Mouse (Mus musculus) mesoderm, embryonic 11.5 days (tissue): ENCODE results near the gene Btbd2.

Source experiments
- DNase-seq: peaks from one replicate; pipeline ENCODE4 v3.0.0-alpha.2; 2012; ENCODE audit warnings: low read depth, low spot score

Btbd2 gene

DNA sequence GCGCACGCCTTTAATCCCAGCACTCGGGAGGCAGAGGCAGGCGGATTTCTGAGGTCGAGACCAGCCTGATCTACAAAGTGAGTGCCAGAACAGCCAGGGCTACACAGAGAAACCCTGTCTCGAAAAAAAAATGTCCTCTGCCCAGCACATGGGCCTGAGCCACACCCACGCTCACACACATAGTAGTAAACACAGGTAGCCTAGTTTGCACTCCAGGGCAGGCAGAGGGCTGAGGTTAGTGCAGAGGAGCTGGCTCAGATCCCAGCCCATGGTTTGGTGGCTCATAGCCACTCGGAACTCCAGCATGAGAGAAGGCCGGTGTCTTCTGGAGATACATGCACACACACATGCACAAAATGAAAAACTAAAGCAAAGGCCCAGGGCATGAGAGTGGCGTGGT, 9.9 kb downstream of the Btbd2 start:
- DNase-seq, result no peak

DNA sequence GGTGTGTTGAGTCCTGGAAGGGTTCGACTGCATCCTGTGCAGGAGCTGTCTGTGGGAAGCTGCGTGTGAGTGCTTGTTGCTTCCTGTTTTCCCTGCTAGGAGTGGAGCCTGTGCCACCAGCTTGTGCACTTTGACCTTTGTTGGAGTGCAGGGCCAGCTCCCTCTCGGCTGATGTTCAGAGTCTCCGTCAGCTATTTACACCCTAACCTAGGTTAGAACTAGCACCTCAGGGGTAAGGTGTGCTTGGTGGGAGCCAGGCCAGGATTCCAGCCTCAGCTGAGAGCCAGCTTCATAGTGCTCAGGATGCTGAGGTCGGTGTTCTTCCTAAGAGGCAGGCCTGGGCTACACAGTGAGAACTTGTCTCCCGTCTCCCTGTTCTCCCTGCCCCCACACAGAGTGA, 21.5 kb downstream of the Btbd2 start:
- no peak for DNase-seq

DNA sequence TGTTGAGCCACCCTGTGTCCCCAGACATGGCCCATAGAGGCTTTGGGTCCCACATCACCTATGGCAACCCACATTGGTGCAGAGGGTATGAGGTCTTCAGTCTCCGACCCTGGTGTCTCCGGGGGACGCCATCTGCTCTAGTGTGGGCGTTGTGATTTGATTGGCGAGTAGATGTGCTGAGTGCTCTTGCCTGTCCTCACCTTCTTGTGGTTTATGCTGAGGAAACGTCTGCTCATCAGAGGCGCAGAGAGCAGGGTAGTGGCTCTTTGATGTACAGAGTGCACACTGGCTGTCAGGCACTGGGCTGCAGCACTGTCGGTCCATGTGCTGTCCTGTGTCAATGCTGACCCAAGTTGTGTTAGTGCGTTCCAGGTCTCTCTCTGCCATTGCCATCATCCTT, 27.9 kb downstream of the Btbd2 start:
- no peak for DNase-seq

DNA sequence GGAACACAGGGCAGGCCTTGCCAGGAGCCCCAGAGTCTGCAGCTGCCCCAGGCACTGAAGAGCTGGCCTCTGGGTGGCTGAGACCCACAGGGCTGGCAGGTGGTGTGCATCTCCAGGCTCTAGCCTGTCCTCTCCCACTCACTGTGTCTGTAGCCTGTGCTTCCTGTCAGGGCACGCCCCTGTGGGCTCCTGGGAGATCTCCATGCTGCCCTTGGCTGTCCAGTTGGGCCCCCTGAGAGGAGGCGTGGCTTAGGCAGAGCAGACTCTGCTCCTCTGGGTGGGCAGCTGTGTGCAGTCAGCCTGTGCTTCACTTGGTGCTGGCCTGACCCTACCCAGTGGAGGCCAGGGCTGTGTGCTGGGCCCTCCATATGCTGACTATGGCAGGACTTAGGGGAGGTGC, 29.2 kb downstream of the Btbd2 start:
- no peak for DNase-seq

DNA sequence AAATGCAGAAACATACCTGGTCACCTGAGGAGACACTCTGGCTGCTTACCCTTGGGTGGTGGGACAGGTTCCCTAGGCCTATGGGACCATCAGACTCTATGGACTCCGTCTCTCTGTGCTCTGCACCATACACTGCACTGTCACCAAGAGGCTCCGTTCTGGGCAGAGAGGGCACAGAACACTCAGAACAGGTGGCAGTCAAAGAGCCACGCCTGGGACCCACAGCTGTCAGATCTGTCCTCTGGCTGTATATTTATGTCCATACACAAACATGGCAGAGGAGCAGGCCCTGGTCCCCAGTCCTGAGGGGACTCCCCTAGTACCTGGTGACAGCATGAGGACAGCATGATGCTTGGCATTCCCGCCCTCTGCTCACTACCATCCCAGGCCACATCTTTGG, 31.1 kb downstream of the Btbd2 start:
- DNase-seq, result no peak

DNA sequence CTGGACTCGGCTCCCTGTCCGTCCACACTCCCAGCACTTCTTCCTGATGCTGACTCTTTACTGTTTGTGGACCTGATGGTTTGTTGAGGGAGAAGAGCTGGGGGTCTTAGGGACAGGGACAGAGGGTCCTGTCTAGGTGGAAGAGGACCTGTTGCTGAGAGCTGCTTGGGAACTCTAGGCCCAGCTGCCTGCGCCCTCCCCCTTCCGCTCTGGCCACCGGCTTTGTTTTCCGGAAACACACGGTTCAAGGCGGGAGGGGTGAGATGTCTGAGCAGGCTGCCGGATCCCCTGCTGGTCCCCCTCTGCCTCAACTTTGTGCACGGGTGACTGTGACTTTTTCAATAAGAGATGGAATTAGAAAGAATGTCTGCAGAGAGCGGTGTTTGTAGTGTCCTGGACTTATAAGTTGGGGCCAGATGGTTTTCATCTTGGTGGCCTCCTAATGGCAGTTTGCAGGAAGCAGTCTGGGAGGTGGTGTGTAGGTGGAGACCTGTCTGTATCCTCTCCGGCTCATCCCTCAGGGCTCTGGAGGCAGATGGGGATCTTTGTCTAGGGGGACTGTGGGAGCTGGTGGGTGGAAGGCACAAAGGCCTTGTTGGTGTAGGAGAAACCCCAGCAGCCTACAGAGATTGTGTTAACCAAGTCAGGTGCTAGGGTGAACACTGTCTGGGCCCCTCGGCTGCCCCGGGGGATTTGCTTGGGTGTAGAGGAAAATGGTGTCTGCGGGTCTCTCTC, 33.2 kb downstream of the Btbd2 start:
- peak; percentile 59 for DNase-seq

DNA sequence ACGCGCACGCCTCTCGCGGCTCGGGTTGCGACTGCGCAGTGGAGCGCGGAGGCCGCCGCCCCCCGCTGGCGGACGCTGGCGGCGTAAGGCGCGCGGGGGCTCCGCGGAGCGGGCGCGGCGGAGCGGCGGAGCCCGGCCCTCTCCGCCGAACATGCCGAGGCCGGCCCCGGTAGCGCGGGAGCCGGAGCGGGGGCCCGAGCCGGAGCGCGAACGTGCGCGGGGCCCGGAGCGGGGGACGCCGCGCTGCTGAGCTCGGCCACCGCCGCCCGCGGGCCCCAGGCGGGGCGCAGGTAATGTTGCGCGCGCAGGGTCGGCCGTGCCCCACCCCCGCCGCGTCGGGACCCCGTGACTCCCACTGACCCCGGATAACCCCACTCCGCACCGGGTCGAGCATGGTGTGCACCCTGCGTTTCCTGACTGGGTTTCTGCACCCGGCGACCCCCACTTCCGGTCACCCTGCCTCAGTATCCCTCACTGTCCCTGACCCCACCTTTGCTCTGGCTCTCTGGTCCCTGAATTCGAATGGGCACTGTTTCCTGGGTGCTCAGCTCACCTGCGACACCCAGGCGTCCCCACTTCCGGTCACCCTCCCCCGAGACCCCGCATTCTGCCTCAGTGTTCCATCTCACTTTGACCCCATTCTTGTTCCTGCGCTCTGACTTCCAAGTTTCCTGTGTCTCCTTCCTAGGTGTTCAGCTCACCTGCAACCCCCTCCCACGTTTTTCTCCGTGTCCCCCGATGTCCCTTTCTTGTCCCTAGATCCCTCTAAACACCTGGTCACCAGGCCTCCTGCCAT, 34.0 kb downstream of the Btbd2 start, which contains the start of gene Csnk1g2:
Gene Csnk1g2 (plus strand): TSS at position 178 of the 796 bp plus-strand sequence.
- peak; percentile 34 for DNase-seq

DNA sequence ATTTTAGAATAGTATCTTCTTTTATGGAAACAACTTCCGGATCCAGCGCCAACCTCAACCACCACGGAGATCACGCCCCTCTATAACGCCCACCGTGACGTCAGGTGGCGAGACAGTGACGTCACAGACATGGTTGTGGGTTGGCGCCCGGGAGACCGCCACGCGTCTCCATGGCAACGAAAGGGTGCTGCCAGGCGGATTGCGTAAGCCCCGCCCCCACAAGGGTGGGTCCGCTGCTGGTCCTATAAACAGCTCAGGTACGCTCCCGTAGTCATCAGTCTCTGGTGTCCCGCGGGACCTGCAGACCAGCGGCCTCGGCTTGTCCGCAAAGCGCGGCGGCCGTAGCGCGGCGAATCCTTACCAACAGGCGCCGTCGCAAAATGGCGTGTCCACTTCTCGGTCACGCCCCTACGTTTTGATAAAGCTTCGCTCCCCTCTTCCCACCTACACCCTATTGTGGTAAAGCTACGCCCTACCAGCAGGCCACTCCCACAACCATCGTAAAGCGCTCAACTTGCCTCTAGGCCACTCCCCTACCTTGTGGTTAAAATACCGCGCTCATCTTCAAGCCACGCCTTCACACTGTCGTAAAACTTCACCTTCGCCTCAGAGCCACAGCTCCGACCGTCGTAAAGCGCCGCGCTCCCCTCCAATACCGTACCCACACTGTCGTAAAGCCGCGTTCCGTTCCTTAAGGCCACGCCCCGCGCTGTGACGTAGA, 34.8 kb downstream of the Btbd2 start:
- DNase-seq, result peak; percentile 100

DNA sequence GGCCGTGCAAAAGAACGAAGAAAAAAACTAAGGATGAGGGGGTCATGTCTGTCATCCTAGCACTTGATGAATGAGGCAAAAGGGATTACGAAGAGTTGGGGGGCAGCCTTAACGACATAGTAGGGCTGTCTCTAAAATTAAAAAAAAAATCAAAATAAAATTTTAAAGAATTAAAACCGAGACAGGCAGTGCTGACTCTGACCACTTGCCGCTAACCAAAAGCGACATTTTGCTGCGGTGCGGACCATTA, 35.3 kb downstream of the Btbd2 start:
- DNase-seq, result no peak

DNA sequence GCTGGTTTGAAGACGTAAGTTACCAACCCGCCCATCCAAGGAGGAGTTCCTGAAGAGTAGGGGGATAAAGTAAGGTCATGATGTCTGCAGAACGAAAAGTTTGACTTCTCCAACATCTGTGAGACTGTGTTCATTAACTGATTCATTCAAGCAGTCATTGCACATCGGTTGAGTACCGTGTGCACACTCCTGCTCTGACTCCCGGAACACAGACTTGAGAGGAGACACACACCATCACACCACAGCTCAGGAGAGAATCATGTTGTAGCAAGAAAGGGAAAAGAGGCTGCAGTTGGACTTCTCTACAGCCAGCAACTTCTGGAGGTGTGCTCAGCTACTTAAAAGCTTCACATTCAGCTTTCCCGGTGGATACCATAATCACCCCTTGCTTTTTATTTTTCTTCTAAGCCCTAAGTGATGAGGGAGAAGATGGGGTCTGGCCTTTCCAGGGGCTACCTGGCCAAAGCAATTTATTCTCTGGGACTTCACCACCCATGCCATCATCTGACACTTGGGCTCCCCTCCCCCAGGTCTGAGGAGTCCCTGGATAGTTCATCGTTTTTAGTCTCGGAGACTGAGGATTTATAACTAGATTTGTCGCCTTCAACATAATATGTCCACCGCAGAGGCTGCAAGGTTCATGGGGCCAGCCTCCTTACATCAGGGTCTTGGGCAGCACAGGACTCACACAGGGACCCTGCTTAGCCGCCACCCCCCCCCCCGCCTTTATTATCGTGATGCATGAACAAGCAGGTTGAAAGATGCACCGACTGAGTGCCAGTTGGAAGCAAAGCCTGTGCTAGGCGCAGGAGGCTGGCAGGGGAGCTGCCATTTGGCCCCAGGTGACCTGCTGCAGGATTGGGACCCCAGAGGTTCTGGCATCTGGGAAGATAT, 35.8 kb downstream of the Btbd2 start:
- DNase-seq, result no peak

DNA sequence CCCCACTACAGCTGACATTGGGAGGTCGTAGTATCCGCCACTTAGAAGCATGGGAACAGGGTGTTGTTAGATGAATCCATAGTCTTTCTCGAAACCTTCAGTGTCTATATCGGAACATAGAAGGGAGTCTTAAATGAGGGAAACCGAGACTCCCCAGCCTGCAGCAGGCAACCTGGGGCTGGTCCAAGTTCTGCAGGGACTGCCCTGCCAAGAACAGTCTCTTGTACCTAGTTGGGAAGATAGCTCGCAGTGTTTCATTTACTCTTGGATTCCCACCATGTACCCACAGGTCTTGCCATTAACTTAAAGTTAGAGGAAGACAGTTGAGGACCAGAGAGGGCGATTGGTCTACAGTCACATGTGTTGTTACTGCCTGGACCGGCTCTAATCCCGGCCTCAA, 36.5 kb downstream of the Btbd2 start:
- no peak for DNase-seq

DNA sequence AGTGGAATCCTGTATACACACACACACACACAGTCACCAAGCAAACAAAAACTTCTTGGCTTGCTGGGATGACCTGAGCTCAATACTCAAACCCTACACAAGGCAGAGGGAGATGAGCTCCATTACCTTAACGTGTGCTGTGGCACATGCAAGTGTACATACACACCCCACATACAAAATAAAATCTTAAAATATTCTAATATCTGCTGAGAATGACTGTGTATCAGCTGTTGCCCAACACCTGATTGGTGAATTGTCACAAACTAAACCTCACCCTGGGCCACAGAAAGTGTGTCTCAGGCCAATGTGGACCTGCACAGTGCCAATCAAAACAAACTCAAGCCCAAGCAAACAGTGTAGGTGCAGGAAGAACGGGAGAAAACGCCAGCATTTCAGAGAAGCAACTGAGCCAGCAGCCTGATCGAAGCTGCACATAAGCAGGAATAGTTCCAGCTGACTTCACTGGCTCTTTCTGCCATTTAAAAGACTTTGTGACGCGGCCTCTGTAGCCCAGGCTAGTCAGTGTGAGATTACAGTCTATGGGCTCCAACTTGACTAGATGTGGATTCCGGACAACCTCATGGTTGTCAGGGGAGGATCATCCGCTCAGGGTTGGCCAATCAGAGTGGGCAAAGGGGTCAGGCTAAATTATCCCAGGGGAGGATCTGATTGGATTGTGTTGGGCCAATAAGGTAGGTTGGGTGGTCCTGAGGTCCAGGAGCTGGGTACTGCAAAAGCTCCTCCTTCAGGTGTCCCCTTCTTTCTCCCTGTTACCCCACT, 37.2 kb downstream of the Btbd2 start:
- DNase-seq, result no peak

DNA sequence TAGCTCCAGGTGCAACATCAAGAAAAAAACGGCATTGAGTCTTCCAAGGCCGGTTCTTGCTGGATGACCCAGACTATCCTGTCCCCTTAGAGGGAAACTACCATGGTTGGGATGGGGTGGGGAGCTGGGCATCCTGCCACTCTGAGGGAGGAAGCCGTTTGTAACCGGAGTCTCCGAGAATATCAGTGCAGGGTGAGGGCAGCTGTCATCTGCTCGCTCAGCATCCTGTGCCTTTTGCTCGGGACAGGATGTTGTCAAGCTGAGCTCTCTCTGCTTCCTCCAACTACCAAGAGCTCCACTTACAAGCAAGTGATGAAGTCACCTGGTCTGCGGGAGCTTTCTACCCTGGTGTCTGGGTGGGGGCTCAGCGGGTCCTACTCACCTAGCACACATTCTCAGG, 38.7 kb downstream of the Btbd2 start:
- DNase-seq, result no peak

DNA sequence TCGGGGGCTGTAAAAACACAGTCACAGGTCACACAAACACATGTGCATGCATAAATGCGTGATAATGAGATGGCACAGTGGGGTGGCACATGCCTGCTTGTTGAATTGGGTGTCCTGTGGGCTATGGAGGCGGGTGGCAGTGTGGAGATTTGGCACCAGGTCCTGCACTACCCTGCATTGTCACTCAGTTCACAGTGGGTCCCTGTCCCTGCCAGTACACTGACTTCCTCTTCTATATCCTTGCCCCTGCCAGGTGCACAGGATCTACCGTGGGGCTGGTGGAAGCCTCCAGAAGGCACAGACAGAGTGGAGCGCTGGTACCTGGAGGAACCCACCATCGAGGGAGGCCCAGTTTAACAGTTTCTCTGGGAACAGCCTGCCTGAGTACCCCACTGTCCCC, 42.5 kb downstream of the Btbd2 start:
- DNase-seq, result no peak

DNA sequence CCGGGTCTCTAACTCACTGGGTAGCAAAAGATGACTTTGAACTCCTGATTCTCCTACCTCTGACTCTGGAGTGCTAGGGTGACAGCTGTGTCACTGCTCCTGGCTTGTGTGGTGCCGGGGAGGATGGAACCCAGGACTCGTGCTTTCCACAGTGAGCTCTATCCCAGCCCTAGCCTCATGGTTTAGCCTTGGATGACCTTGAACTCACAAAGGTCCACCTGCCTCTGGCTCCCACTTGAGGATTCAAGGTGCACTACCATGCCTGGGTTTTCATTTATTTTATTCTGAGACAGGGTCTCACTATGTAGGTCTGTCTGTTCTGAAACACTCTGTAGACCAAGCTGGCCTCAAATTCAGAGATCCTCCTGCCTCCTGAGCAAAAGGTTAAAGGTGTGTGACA, 43.0 kb downstream of the Btbd2 start:
- no peak for DNase-seq

DNA sequence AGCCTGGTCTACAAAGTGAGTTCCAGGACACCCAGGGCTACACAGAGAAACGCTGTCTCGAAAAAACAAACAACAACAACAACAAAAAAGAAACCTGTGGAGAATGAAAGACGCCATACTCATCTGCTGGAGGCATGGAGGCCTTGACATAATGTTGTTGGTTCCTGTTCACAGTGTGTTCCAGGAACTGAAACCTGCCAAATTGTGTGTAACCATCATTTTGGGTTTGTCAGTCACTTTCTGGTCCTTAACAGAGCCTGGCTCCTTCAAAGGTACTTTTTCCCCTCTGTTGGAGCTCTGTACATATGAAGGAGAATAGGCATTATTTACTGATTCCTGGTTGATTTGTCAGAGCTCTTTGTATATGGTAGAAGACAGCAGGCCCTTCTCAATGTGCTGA, 45.0 kb downstream of the Btbd2 start:
- no peak for DNase-seq

DNA sequence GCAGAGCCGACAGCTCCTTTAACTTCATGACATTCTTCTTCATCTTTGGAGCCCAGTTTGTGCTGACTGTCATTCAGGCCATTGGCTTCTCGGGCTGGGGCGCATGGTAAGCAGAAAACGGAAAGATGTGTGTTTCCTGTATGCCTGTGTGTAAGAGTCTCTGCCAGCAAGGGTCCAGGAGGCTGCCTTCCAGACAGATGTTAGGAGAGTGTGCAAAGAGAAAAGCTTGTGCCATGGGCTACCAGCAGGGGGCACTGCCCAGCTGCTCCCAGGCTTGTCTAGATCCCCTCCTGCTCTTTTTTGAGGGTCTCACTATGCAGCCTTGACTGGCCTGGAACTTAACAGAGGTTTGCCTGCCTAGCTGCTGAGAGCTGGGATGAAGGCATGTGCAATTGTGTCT, 45.8 kb downstream of the Btbd2 start:
- peak; percentile 71 for DNase-seq

DNA sequence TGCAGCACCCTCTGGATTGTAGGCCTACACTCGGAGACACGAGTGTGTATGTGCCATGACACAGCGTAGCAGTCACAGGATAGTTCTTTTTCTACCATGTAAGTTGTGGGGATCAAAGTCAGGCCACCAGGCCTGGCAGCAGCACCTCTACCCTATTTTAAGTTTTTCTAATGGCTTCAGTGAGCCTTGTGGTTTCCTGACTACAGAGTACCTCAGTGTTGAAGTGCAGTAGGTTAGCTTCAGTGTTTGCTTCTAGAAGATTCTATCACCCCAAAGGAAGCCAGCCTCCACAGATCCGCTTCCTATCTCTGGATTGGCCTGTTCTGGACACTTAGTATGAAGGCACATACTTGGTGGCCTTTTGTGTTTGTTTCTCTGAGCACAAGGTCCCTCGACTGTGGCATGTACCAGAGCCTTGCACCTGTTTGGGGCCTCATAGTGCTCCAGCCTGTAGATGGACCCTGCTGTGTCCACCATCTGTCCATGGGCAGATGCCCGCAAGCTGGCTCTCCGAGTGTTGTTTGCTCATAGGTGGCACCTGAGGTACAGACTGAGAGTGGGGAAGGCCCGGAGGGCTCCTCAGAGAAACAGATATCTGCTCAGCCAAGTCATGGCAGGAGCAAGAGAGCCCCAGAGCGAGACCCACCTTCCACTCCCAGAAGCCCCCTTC, 46.6 kb downstream of the Btbd2 start:
- DNase-seq, result no peak

DNA sequence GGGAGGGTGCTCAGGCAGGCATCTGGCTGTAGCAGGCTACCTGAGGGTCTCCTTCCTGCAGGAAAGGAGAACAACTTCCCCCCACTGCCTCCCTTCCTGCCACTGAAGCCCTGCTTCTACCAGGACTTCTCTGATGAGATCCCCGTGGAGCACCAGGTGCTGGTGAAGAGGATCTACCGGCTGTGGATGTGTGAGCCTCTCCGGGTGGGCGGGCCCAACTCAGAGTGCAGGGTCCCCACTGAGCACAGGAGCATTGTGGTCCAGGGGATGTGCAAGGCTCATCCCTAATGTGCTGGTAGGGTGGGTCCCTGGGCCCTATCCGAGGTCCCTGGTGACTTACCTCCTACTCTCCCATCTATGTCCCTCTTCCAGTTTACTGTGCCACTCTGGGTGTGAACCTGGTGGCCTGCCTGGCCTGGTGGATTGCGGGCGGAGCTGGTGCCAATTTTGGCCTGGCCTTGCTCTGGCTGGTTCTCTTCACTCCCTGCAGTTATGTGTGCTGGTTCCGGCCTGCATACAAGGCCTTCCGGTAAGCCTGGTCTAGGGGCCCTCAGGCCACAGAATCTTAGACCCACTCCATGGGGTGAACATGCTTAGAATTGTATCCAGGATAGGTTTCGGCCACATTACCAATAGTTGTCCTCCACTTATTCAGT, 47.5 kb downstream of the Btbd2 start:
- DNase-seq, result no peak

DNA sequence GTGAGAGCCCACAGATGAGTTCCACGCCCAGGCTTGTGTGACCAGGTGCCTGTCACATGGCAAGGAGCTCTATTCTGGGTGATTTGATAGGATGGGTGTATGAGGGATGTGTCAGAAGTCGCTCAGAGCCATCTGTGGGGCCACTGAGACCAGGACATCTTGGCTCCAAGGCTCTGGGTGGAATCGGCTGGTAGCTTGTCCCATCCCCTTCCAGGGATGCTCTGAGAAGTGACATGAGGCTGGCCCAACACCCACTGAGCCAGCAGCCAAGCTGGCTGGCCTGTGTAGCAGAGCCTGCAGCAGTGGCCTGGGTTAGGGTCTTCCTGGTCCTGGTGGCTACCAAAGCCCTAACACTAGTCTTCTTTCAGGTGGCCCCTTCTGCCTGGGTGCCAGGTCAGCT, 48.4 kb downstream of the Btbd2 start:
- DNase-seq, result no peak
